Mouse (Mus musculus): ENCODE measurements around the gene Kcnma1.

- no peak for TF ChIP-seq CTCF (conservative IDR thresholded peaks at IDR 0.05; ENCODE audit: low read length)
- no peak for TF ChIP-seq NANOG (IDR thresholded peaks at IDR 0.05; ENCODE audit: borderline replicate concordance, low read length)
Measured at GRCm38 (mm10) chr14:23922755-23923154, 91.5 kb downstream of the Kcnma1 start.
